Mouse (Mus musculus): ENCODE measurements at regions not wholly inside any gene's neighbourhood (a gene's known extent, or its start where the extent isn't known, plus 50 kb on each side); places are given as distances from the start of the nearest gene placed in this dataset.

DNA sequence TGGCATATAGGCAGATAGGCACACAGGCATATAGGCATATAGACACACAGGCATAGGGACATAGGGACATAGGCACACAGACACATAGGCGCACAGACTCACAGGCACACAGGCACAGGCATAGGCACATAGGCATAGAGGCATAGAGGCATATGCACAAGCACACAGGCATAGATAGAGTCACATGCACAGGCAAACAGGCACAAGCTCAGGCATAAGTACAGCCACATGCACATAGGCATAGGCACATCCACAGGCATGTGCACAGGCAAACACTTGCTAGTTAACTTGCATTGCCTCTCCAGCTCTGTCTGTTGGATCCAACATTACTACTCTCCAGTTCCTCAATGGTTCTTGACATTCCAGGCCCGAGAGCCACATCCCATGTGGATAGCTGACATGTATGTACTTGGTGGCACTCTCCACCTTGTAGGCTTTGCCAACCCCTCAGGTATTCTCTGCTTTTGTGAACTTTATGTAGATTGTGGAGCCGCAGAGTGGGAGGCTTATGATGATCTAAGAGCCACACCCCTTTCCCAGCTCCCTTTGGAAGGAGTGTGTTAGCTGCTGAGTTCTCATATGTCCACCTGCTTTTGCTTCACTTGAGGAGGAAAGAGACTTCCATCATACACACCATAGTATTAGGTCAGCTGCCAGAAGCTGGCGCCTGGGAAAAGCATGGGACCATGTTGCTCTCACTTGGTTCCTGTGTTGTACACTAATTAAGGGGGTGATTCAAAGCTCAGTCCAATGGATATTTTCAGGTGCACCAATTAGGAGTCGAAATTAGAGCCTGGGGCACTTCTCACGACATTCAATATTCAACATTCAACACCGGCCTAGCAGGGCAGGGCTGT, 192.7 kb upstream of the Hhip start:
- H3K4me3 ChIP-seq = no peak overlapping the region
- no peaks in the 10 kb centered on the region for H3K36me3 ChIP-seq (replicated peaks)
- 77% methylated on average over 7 of the region's 7 CpGs for WGBS
- H3K4me1 ChIP-seq = peaks cover 7% of the 10 kb centered on the region; the same call in 1 of the 2 replicates
- H3K27ac ChIP-seq (replicated peaks) = no peak overlapping the region
- no peaks in the 10 kb centered on the region for H3K9me3 ChIP-seq
- DNase-seq (ENCODE audit: low spot score) = no peak
- H3K27me3 ChIP-seq (replicated peaks; ENCODE audit: low read depth, poor library complexity, severe bottlenecking) = no peaks in the 10 kb centered on the region

DNA sequence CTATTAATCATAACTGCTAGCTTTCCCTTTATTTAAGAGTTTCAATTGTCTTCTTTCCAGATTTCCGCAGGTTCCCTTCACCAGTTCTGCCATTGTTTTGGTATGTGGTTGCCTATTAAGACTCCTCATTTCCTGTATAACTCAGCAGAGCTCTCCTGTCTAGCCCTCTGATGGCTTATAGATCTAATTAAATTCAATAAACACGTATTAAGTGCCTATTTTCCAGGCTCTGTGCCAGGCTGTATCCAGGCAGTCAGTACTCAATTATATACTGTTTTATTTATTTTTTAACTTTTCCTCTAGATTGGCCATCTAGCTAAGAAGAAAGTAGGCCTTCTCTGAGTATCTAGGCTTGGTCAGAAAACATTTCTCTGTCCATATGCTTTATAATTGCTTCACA, 192.0 kb upstream of the Hhip start:
- H3K4me3 ChIP-seq = no peak overlapping the region
- no peak for DNase-seq (ENCODE audit: low spot score)
- no peaks in the 10 kb centered on the region for H3K9me3 ChIP-seq
- H3K36me3 ChIP-seq (replicated peaks) = no peaks in the 10 kb centered on the region
- no peak overlapping the region for H3K27ac ChIP-seq (replicated peaks)
- 73% methylated on average over 2 of the region's 2 CpGs for WGBS
- peaks cover 7% of the 10 kb centered on the region; the same call in 1 of the 2 replicates for H3K4me1 ChIP-seq
- no peaks in the 10 kb centered on the region for H3K27me3 ChIP-seq (replicated peaks; ENCODE audit: low read depth, poor library complexity, severe bottlenecking)

DNA sequence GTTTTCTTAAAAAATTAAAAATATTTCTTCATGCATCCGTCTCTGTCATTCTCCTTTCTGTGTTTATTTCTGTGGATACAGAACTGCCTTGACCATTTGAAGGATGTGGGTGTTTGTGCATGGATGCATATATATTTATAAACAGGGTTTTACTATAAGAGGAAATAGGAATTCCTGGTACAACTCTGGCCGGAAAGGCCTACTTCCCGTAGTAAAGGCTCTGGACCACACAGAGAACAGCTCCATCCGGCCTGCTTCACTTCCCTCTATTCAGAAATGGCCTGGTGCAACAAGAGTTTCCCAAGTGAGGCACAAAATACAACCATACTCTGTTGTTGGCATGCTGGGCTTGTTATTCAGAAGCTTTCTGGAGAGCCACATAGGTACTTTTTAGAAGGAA, 182.1 kb upstream of the Hhip start:
- DNase-seq (ENCODE audit: low spot score) = no peak
- H3K36me3 ChIP-seq (replicated peaks) = no peaks in the 10 kb centered on the region
- no peaks in the 10 kb centered on the region; the same call in 1 of the 2 replicates for H3K4me1 ChIP-seq
- H3K4me3 ChIP-seq = no peak overlapping the region
- H3K27ac ChIP-seq (replicated peaks) = no peak overlapping the region
- H3K9me3 ChIP-seq = no peaks in the 10 kb centered on the region
- H3K27me3 ChIP-seq (replicated peaks; ENCODE audit: low read depth, poor library complexity, severe bottlenecking) = no peaks in the 10 kb centered on the region
- 82% methylated on average over 4 of the region's 4 CpGs for whole genome bisulfite sequencing

DNA sequence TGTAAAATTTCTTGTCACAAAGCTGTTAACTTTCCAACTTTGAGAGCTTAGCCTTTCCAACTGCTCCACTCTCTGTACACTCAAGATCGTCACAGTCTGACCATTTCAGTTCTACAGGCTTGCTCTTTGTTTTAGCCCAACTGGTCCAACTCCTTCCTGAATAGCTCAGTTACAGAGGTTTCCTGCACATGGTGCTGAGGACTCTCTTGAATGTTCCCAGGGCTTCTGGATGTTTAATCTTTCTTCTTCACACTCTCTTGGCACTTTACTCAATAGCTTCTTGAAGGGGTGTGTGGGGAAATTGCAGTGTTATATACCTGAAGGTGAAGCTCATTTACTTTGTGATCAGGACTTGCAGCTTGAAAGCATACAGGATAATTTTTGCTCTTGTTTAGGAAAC, 152.6 kb upstream of the Hhip start:
- H3K27me3 ChIP-seq (replicated peaks; ENCODE audit: low read depth, poor library complexity, severe bottlenecking) = no peaks in the 10 kb centered on the region; the same call in 1 of the 2 replicates
- no peak overlapping the region for H3K4me3 ChIP-seq
- peaks cover 6% of the 10 kb centered on the region; the same call in 1 of the 2 replicates for H3K4me1 ChIP-seq
- H3K36me3 ChIP-seq (replicated peaks) = no peaks in the 10 kb centered on the region
- no peaks in the 10 kb centered on the region for H3K9me3 ChIP-seq
- no peak for DNase-seq (ENCODE audit: low spot score)
- no peak overlapping the region for H3K27ac ChIP-seq (replicated peaks)
- WGBS = 77% methylated on average over 1 of the region's 1 CpGs

DNA sequence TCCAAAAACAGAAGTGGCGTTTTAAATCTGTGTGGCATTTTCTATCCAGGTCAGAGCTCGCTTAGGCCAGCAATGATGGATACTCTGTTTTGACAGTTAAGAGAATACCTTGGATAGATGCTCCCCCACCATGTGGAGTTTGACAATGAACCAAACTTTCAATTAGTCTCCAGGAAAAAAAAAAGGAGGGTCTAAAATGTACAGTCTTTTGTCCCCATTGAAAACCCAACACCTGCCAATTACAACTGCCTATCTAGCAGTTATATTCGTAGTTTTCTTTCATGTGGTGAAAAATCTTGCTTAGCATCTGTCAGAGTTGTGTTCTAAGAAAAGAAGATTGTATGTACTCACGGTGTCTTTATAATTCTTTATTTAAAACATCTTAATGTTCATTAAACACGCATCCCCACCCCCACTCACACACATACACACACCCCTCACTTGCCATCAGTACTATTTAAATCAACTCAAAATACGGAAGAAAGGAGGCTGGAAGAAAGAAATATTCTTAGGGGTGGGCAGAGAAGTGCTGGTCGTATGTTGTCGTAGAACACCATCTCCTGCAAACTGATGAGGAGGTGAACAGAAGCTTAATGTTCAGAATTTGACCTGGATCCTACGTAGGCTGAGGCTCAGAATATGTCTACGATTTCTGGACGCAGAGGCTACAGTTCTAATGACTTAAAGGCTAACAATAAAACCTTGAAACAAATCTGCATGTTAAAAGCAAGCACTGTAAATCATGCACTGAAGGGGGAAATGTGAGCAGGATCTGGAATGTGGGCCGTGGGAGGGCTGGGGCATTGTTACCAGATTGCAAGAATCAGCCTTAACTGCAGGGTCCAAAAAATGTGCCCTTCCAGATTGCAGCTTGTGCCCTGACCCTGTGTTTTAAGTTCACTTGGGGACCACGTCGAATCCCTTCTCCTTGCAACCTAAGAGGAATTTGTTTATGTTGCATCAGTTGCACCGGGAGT, 147.2 kb upstream of the Hhip start:
- 59% methylated on average over 15 of the region's 15 CpGs for WGBS
- no peak overlapping the region for H3K4me3 ChIP-seq
- H3K4me1 ChIP-seq = peaks cover 23% of the 10 kb centered on the region
- H3K27me3 ChIP-seq (replicated peaks; ENCODE audit: low read depth, poor library complexity, severe bottlenecking) = no peaks in the 10 kb centered on the region; the same call in 1 of the 2 replicates
- H3K9me3 ChIP-seq = no peaks in the 10 kb centered on the region
- peak overlapping the region; percentile 5; the same call in 1 of the 2 replicates for H3K27ac ChIP-seq (replicated peaks)
- DNase-seq (ENCODE audit: low spot score) = peak; percentile 37
- H3K36me3 ChIP-seq (replicated peaks) = no peaks in the 10 kb centered on the region

DNA sequence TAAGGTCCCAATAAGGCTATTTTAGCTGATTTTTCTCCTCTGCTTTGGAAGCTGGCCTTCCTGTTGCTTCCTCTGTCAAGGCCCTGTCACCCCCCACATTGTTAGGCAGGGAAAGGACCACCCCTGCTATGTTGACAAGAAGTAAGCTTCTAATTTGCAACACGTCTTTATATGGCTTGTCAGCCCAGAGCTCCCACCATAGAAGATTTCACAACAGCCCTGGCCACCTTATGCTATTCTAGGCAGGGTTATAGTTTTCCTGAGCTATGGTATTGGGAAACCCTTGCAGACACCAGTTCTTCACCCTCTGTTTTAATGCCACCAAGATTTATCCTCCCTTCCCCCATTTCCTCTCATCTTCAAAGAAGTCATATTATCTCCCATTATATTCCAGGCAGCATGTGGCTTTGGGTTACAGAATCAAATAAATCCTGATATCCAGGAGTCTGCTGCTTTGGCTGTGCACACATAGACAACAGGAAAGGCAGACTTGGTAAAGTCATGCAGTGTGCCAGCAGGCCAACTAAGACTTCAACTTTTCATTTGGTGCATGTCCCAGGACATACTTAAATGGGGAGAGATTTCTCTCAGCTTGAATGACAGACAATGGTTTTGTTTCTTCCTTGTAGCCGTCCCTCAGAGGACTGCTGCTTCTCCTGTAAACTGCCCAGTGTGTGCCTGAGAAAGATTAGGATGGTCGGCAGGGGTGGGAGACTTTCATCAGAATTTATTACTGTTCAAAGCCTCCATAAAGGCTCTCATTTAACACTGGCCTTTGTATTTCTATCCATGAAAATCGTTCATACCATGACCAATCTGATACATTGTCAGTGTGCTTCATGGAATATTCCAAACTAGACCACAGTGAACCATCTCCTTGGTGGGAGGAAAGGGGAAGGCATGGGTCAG, 146.2 kb upstream of the Hhip start:
- Histone ChIP-seq H3K36me3 (replicated peaks) (no peaks in the 10 kb centered on the region), H3K4me3 (no peak overlapping the region)

DNA sequence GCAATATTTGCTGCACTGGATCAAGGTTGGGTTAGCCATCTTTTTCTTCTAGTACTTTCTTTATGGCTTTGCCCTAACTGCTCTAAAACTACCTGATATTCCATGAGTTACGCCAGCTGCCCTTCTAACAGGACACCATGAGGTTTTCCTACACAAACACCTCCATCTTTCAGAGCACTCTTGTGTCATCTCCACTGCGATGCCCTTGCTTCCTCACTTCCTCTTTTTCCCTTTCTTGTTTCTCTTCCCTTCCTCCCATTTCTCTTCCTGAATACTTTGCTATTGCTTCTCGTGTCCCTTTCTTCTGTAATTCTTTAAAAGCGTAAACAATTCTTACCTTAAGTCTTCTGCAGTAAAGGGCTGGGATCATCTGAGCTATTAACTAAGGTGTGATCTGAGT, 139.9 kb upstream of the Hhip start:
- Histone ChIP-seq H3K4me3 (no peak overlapping the region), H3K27me3 (replicated peaks; ENCODE audit: low read depth, poor library complexity, severe bottlenecking) (no peaks in the 10 kb centered on the region), H3K36me3 (replicated peaks) (no peaks in the 10 kb centered on the region), H3K9me3 (no peaks in the 10 kb centered on the region), H3K27ac (replicated peaks) (no peak overlapping the region), H3K4me1 (no peaks in the 10 kb centered on the region)
- WGBS = 89% methylated on average over 4 of the region's 4 CpGs
- DNase-seq (ENCODE audit: low spot score) = no peak

More for the DNA sequence above, 146.2 kb upstream of the Hhip start:
- no peaks in the 10 kb centered on the region for H3K9me3 ChIP-seq
- no peaks in the 10 kb centered on the region; the same call in 1 of the 2 replicates for H3K27me3 ChIP-seq (replicated peaks; ENCODE audit: low read depth, poor library complexity, severe bottlenecking)
- 58% methylated on average over 4 of the region's 4 CpGs for WGBS
- DNase-seq (ENCODE audit: low spot score) = no peak
- H3K4me1 ChIP-seq = peaks cover 23% of the 10 kb centered on the region
- no peak overlapping the region for H3K27ac ChIP-seq (replicated peaks)

DNA sequence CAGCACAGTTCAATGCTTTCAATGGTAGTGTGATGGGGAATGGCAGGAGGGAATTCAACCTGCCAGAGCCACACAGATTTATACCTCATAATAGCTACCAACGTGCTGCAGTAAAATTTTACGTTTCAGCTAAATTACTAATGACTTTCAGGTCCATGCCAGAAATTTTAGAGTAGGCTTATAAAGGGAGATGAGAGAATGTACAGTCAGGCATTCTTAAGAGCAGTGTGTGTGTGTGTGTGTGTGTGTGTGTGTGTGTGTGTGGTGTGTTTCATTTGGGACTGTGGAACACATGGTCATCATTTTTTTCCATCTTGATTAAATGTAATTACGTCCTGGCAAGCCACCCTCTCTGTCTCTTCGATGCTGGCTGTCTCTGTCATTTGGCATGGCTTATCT, 132.7 kb upstream of the Hhip start:
- Histone ChIP-seq H3K36me3 (replicated peaks) (no peaks in the 10 kb centered on the region), H3K4me1 (0 out of 2 replicates have a peak, but pooled peaks cover 3% of the 10 kb centered on the region), H3K9me3 (no peaks in the 10 kb centered on the region), H3K27ac (replicated peaks) (no peak overlapping the region), H3K4me3 (no peak overlapping the region), H3K27me3 (replicated peaks; ENCODE audit: low read depth, poor library complexity, severe bottlenecking) (no peaks in the 10 kb centered on the region)
- 81% methylated on average over 4 of the region's 4 CpGs for WGBS
- no peak for DNase-seq (ENCODE audit: low spot score)

DNA sequence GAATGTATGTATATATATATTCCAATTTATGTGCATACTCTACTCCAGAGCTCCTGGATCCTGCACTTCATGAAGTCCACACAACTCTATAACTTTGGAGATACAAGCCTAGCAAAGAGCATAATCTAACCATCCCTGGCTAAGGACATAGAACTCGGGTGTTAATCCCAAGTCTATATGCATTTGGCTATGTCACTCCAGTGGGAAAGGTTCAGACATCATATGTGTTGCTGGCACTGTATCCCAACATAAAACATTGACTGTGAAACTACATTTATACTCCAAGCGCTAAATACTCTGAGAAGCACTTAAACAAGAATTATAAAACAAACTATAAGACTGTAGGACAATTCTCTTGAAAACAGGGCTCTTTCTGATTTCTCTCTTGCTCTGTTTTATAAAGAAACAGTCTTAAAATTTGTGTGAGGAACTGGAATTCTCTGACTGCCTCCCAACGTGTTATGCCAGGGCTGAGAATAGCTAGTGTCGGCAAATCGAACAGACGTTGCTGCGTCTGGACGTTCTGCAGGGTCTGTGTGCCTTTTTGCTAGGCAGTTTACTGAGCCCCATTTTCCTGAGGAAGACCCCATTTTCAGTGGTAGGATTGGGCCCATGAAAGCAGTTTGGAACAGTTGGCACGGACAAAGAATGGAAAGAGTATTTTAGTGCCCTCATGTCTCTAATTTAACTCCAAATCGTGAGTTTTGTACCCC, 132.1 kb upstream of the Hhip start:
- H3K4me1 ChIP-seq = 0 out of 2 replicates have a peak, but pooled peaks cover 3% of the 10 kb centered on the region
- 89% methylated on average over 10 of the region's 10 CpGs for WGBS
- no peaks in the 10 kb centered on the region for H3K9me3 ChIP-seq
- no peaks in the 10 kb centered on the region for H3K27me3 ChIP-seq (replicated peaks; ENCODE audit: low read depth, poor library complexity, severe bottlenecking)
- DNase-seq (ENCODE audit: low spot score) = no peak
- H3K27ac ChIP-seq (replicated peaks) = no peak overlapping the region
- H3K4me3 ChIP-seq = no peak overlapping the region
- no peaks in the 10 kb centered on the region for H3K36me3 ChIP-seq (replicated peaks)

DNA sequence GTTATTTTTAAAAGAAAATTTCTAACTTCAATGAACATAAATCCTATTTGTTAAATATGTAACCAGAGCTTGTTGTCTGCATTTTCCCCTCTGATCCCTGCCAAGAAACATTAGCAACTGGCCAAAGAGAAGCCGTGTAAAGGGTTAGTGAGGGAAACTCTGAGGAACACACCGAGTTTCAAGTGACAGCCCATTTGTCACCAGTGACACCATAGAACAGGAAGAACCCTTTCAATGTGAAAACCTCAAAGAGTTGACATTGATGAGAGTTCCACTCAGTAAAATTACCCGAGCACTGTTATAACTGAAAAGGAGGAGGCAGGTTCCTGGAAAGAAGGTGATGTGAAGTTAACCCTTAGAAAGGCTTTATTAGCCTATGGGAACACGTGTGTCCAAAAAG, 127.5 kb upstream of the Hhip start:
- Histone ChIP-seq H3K4me3 (no peak overlapping the region), H3K27me3 (replicated peaks; ENCODE audit: low read depth, poor library complexity, severe bottlenecking) (no peaks in the 10 kb centered on the region), H3K4me1 (peaks cover 10% of the 10 kb centered on the region), H3K27ac (replicated peaks) (no peak overlapping the region), H3K36me3 (replicated peaks) (no peaks in the 10 kb centered on the region), H3K9me3 (no peaks in the 10 kb centered on the region)
- 67% methylated on average over 4 of the region's 4 CpGs for WGBS
- no peak for DNase-seq (ENCODE audit: low spot score)

DNA sequence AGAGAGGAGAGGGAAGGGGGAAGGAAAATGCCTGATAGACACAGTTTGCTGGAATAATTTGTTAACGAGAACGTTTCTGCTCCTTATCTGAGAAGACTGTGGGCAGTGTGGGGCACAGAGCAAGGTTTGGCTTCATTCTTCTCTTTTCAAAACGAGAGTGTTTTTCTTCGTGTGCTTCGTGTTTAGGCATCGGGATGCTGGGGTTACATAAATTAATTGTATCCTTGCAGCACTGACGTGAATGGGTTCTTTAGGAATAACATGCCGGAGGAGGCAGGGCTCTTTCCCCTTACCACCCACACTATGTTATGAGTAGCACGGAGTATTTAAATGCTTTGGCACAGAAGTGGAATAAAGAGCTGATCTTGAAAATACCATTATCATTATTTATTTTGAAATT, 110.9 kb upstream of the Hhip start:
- Histone ChIP-seq H3K4me3 (no peak overlapping the region), H3K27me3 (replicated peaks; ENCODE audit: low read depth, poor library complexity, severe bottlenecking) (no peaks in the 10 kb centered on the region), H3K4me1 (no peaks in the 10 kb centered on the region), H3K36me3 (replicated peaks) (no peaks in the 10 kb centered on the region), H3K9me3 (no peaks in the 10 kb centered on the region), H3K27ac (replicated peaks) (no peak overlapping the region)
- 69% methylated on average over 9 of the region's 9 CpGs for WGBS
- no peak for DNase-seq (ENCODE audit: low spot score)

Measured in embryonic facial prominence, embryonic 10.5 days (tissue).